Mouse (Mus musculus): ENCODE data around the gene Scai.
"Not testable (repeated sequence)": the region's sequence is repeated elsewhere in the genome, so short reads cannot be mapped to it uniquely, and the experiment has no call there.

Gene Scai

DNA sequence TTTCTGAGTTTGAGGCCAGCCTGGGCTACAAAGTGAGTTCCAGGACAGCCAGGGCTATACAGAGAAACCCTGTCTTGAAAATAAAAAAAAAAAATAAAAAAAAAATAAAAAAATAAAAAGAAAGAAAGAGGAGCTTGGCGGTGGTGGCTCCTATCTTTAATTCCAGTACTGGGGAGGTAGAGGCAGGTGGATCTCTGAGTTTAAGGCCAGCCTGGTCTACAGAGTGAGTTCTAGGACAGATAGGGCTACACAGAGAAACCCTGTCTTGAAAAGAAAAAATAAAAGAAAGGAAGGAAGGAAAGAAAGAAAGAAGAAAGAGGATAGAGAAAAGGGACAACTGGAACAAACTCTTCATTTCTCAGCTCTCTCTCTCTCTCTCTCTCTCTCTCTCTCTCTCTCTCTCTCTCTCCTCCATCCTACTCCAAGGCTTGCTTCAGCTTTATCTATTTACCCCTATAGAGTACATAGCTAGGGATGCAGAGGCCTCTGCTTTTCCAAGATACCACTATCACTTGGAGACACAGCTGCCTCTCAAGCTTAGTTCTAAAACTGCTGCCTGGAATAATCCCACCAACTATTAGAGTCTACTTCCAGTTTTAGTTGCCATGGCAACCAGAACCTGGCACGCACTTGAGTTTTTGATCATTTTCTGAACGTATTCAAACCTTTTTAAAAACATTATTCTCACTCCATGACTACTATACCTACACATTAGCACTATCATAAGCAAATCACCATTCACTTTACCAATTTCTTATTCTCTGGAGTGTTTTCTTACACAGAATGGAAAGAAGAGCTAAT, 60.8 kb downstream of the Scai start:
- DNase-seq: no peak

DNA sequence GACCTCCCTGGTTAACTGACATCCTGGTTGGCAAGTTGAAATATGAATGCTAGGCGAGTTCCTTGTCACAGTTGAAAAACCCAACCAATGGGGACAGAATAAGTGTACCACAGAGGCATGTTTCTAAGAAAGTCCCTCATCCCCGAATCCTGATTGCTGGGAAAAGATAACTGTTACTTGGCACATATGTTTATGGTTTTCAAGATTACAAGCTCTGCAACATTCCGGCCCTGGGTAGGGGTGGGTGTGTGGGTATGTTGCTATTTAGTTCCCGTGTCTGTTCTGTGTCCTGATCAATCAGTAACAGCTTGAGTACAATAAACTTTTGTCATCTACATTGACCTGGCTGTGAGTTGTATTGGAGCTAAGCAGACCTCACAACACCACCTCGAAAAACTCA, 66.4 kb downstream of the Scai start:
- DNase-seq: no peak

- no peak for DNase-seq
Measured at GRCm38 (mm10) chr2:39121137-39121536, 69.4 kb downstream of the Scai start.

GRCm38 (mm10) chr2:39116583-39116982, 74.0 kb downstream of the Scai start:
- DNase-seq: no peak

GRCm38 (mm10) chr2:39114093-39114492, 76.4 kb downstream of the Scai start:
- DNase-seq: no peak

- DNase-seq: no peak
Measured at GRCm38 (mm10) chr2:39110514-39110913, 80.0 kb downstream of the Scai start.

- not testable (repeated sequence) for DNase-seq
Measured at GRCm38 (mm10) chr2:39109712-39110111, 80.8 kb downstream of the Scai start.

DNA sequence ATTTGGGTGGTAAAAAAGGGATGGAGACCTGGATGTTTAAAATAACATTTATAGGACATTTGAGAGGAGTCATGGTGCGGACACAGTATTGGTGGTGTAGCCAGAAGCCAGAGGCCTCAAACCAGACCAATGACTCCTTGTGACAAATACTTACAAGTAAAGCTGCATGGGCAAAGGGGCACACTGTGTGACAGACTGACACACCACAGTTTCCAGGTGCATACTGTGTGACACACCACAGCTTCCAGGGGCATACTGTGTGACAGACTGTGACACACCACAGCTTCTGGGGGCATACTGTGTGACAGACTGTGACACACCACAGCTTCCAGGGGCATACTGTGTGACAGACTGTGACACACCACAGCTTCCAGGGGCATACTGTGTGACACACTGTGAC, 90.6 kb downstream of the Scai start:
- peak; percentile 24 to 31 for DNase-seq

DNA sequence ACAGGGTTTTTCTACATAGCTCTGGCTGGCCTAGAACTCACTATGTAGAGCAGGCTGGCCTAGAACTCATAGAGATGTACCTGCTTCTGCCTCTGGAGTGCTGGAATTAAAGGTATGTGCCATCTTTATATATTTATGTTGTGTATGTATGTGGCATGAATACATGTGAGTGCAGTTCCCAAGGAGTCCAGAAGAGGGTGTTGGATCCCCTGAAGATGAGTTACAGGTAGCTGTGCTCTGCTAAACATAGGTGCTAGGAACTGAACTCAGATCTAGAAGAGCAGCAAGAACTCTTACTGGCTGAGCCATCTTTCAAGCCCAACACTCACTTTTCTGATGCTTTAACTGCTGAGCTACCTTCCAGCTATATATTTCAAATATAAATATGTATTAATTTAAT, 92.5 kb downstream of the Scai start:
- DNase-seq: peak in 1 of 2 experiments; percentile 13

DNA sequence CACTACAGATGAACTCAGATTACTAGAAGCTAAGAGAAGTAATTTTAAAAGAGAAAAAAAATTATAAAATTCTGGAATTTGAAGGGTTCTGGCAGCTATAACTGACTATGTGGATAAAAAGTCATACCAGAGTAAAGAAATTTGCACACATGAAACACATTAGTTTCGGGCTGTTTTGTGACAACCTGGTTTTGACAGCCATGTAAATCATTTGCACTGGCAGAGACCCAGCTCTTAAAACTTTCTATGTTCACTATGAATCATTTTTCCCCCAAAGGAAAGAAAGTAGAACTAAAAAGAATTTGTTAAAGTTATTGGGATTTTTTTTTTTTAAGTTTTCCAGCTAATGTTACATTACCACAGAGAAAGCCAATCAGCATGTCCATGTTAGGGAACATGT, 98.6 kb downstream of the Scai start:
- no peak for DNase-seq

- DNase-seq: no peak
Measured at GRCm38 (mm10) chr2:39082706-39083105, 107.8 kb downstream of the Scai start.

DNA sequence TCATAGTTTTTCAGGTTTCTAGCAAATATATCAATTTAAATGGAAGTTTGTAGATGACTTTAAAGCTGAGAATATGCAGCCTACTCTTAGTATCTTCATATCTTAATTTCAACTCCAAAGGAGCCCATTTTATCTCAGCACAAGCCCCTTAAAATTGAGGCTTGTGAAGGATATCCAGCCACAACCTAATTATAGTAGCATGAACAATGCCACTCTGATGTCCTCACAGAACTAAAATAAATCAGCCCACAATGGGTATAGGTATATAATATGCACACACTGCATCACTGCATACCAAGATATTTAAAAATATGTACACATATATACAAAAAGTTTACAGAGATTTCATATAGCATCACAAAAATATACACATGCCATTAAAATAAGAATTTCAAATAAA, 119.9 kb downstream of the Scai start:
- no peak for DNase-seq

- no peak for DNase-seq
Measured at GRCm38 (mm10) chr2:39069096-39069495, 121.4 kb downstream of the Scai start.

- DNase-seq: peak; percentile 93 to 96
Measured at GRCm38 (mm10) chr2:39065400-39065987, 125.0 kb downstream of the Scai start, which contains the start of gene Golga1. Golga1 (minus strand) TSS chr2:39065541.

DNA sequence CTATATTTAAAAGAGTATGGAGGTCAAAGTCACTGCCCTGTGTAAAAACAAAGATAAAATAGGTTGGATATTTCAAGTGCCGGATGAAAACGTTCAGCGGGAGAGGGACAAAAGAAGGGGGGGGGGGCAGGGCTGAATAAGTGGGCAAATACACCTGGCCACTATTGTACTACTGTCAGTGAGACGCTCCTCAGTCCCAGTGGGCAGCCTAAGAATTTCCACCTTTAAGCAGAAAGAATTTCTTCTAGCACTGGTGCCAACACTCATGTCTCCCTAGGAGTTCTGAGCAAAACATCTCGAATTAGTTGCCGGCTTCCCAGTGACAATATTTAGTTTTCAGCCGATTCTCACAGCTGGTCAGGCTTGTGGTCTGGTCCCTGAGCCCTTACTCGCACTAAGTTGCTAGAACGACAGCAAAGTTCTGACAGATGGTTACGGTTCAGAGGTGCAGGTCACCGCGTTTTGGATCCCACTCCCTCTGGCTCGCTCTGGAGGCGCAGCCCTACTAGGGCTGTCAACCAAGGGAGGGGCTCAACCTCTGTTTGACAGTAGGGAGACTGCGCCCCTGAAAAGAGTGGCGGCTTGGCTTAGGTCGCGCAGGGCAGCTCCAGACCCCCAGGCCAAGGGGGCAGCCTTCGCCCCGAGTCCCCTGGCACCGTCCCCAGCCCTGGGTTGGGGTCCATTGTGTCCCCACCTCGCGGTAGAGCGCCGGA, 125.7 kb downstream of the Scai start:
- no peak for DNase-seq

DNA sequence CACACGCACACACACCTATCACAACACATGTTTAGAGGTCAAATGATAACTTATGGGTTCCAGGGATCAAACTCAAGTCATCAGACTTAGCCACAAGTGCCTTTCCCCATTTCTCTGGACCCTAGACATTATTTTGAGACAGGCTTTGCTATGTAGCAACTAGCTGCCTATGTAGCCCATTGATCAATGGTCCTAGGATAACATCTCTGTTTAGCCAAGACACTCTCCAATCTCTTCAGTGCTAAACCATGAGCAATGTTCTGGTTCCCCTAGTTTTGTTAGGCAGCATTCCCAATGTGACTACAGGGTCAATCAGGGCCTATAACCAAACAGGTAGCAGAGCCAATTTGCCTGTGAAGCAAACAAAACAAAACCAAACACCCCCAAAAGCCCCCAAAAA, 142.0 kb downstream of the Scai start:
- DNase-seq: no peak

GRCm38 (mm10) chr2:39040215-39040614, 150.3 kb downstream of the Scai start:
- DNase-seq: no peak

- DNase-seq: no peak
Measured at GRCm38 (mm10) chr2:39031611-39032010, 158.9 kb downstream of the Scai start.

DNA sequence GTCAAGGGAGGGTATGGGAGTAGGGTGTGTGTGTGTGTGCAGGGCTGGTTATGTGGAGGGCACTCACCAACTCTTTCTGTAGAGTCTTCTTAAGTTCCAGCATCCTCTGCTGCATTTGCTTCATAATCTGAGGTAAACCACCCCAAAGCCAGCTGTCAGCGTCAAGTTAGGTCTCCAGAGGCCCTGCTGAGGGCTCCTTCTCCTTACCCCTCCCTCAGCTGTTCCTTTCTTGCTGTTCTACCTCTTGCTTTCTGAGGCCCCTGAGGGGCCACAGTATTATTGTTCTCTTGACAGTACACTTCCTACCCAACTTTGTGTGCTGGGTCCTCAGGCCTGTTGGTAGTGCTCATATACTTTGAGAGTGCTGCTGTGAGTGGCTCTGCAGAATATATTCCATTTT, 170.5 kb downstream of the Scai start:
- DNase-seq: no peak

DNA sequence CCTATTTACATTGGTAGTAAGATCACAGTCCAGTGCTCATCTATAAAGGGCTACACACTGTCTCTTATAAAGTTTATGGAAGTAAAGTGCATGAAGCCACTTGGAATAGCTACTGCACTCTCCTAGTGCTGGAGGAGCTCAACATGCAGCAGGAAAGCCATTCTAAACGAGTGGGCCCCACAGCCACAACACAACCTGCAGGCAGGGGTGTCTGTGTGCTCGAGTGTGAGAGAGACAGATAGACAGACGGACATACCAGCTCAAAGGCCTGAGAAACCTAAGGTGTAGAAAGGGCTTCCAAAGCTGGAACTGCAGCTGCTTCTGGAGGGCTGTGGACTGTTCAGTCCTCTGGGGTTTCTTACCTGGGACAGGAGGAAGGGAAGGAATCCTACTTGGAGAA, 174.0 kb downstream of the Scai start:
- no peak for DNase-seq
